Mouse (Mus musculus): ENCODE data around the gene Gdf11. TPM values are rescaled to one million over a fixed set of nuclear protein-coding genes. Genes with fewer than 3 reads are reported as not detected.
A peak's percentile ranks its signal among the peaks of the same experiment; 100 is the strongest.

The Gdf11 gene
- polyA plus RNA-seq (2011; ENCODE audit: insufficient read depth, insufficient read length, low replicate concordance, missing spikeins) = 2.4 and 3.6 TPM in 2 replicates

GRCm38 (mm10) chr10:128891296-128892094 is at the start of gene Gdf11:
TSS of gene Gdf11 (minus strand) at chr10:128891718.
- TF ChIP-seq CTCF (IDR thresholded peaks at IDR 0.05; ENCODE audit: control insufficient read depth, insufficient read depth, low read length) (no peak), POLR2A (IDR thresholded peaks at IDR 0.05; ENCODE audit: borderline replicate concordance, control insufficient read depth, low read depth, low read length) (no peak)
- Histone ChIP-seq H3K4me1 (ENCODE audit: control insufficient read depth, insufficient read depth, low read length) (peaks cover 2% of the 10 kb centered on the region), H3K4me3 (replicated peaks; ENCODE audit: control insufficient read depth, low read depth, low read length) (peak within 1 kb of the TSS; percentile 80), H3K27ac (ENCODE audit: control insufficient read depth, insufficient read depth, low read depth, low read length, poor library complexity) (peak within 1 kb of the TSS; percentile 14; the same call in 1 of the 2 replicates)
- 2% methylated on average over 71 of the region's 89 CpGs for WGBS

GRCm38 (mm10) chr10:128940475-128941061 is 49.0 kb upstream of the Gdf11 start:
- TF ChIP-seq CTCF (IDR thresholded peaks at IDR 0.05; ENCODE audit: control insufficient read depth, insufficient read depth, low read length) (no peak), POLR2A (IDR thresholded peaks at IDR 0.05; ENCODE audit: borderline replicate concordance, control insufficient read depth, low read depth, low read length) (no peak)
- H3K27ac ChIP-seq (ENCODE audit: control insufficient read depth, insufficient read depth, low read depth, low read length, poor library complexity) = no peak overlapping the region
- H3K4me3 ChIP-seq (replicated peaks; ENCODE audit: control insufficient read depth, low read depth, low read length) = no peak overlapping the region
- 70% methylated on average over 10 of the region's 10 CpGs for WGBS
- H3K4me1 ChIP-seq (ENCODE audit: control insufficient read depth, insufficient read depth, low read length) = no peaks in the 10 kb centered on the region

- H3K27ac ChIP-seq (ENCODE audit: control insufficient read depth, insufficient read depth, low read depth, low read length, poor library complexity) = no peak overlapping the region; the same call in 1 of the 2 replicates
- WGBS = 74% methylated on average over 5 of the region's 5 CpGs
- TF ChIP-seq POLR2A (IDR thresholded peaks at IDR 0.05; ENCODE audit: borderline replicate concordance, control insufficient read depth, low read depth, low read length) (no peak), CTCF (IDR thresholded peaks at IDR 0.05; ENCODE audit: control insufficient read depth, insufficient read depth, low read length) (no peak)
- H3K4me3 ChIP-seq (replicated peaks; ENCODE audit: control insufficient read depth, low read depth, low read length) = no peak overlapping the region
- H3K4me1 ChIP-seq (ENCODE audit: control insufficient read depth, insufficient read depth, low read length) = no peaks in the 10 kb centered on the region
Observed at GRCm38 (mm10) chr10:128938974-128939373, 47.5 kb upstream of the Gdf11 start.

- WGBS = 77% methylated on average over 9 of the region's 9 CpGs
- TF ChIP-seq CTCF (IDR thresholded peaks at IDR 0.05; ENCODE audit: control insufficient read depth, insufficient read depth, low read length) (no peak), POLR2A (IDR thresholded peaks at IDR 0.05; ENCODE audit: borderline replicate concordance, control insufficient read depth, low read depth, low read length) (no peak)
- no peak overlapping the region for H3K4me3 ChIP-seq (replicated peaks; ENCODE audit: control insufficient read depth, low read depth, low read length)
- no peaks in the 10 kb centered on the region for H3K4me1 ChIP-seq (ENCODE audit: control insufficient read depth, insufficient read depth, low read length)
- no peak overlapping the region for H3K27ac ChIP-seq (ENCODE audit: control insufficient read depth, insufficient read depth, low read depth, low read length, poor library complexity)
Observed at GRCm38 (mm10) chr10:128938457-128938856, 46.9 kb upstream of the Gdf11 start.

- WGBS = 74% methylated on average over 12 of the region's 12 CpGs
- H3K4me3 ChIP-seq (replicated peaks; ENCODE audit: control insufficient read depth, low read depth, low read length) = no peak overlapping the region
- no peak overlapping the region for H3K27ac ChIP-seq (ENCODE audit: control insufficient read depth, insufficient read depth, low read depth, low read length, poor library complexity)
- TF ChIP-seq POLR2A (IDR thresholded peaks at IDR 0.05; ENCODE audit: borderline replicate concordance, control insufficient read depth, low read depth, low read length) (no peak), CTCF (IDR thresholded peaks at IDR 0.05; ENCODE audit: control insufficient read depth, insufficient read depth, low read length) (no peak)
- no peaks in the 10 kb centered on the region for H3K4me1 ChIP-seq (ENCODE audit: control insufficient read depth, insufficient read depth, low read length)
Observed at GRCm38 (mm10) chr10:128937756-128938390, 46.4 kb upstream of the Gdf11 start.

- Histone ChIP-seq H3K27ac (ENCODE audit: control insufficient read depth, insufficient read depth, low read depth, low read length, poor library complexity) (no peak overlapping the region), H3K4me3 (replicated peaks; ENCODE audit: control insufficient read depth, low read depth, low read length) (no peak overlapping the region), H3K4me1 (ENCODE audit: control insufficient read depth, insufficient read depth, low read length) (no peaks in the 10 kb centered on the region)
- TF ChIP-seq CTCF (IDR thresholded peaks at IDR 0.05; ENCODE audit: control insufficient read depth, insufficient read depth, low read length) = no peak
- no peak for TF ChIP-seq POLR2A (IDR thresholded peaks at IDR 0.05; ENCODE audit: borderline replicate concordance, control insufficient read depth, low read depth, low read length)
- 70% methylated on average over 8 of the region's 8 CpGs for WGBS
Observed at GRCm38 (mm10) chr10:128935826-128936440, 44.4 kb upstream of the Gdf11 start.

- 71% methylated on average over 7 of the region's 7 CpGs for WGBS
- Histone ChIP-seq H3K4me1 (ENCODE audit: control insufficient read depth, insufficient read depth, low read length) (no peaks in the 10 kb centered on the region), H3K4me3 (replicated peaks; ENCODE audit: control insufficient read depth, low read depth, low read length) (no peak overlapping the region), H3K27ac (ENCODE audit: control insufficient read depth, insufficient read depth, low read depth, low read length, poor library complexity) (no peak overlapping the region)
- TF ChIP-seq POLR2A (IDR thresholded peaks at IDR 0.05; ENCODE audit: borderline replicate concordance, control insufficient read depth, low read depth, low read length) (no peak), CTCF (IDR thresholded peaks at IDR 0.05; ENCODE audit: control insufficient read depth, insufficient read depth, low read length) (no peak)
Observed at GRCm38 (mm10) chr10:128934997-128935787, 43.7 kb upstream of the Gdf11 start.
